In the genomic region with DNA sequence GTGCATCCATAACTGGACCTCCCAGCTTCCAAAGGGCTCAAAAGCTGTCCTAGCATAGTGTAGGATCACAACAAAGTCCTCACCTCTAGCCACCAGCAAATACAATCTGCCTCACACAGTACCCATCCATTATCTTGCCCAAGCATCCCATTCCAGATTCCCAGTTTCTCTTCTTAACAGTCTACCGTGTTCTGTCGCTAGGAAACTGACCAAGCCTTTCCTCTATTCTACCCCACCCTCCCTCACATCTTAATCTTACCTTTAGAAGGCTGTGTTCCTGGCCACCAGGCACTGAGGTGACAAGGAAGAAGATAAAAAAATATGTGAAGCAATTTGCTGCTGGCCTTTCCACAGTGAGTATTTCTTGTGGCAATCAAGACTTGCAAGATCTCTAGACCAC, we compare ENCODE assay signal across 35 mouse cellular contexts. TPM values are rescaled to one million over a fixed set of nuclear protein-coding genes. Genes with fewer than 3 reads are reported as not detected.
"Had no signal": no experiment of that assay in that cellular context is flagged by ENCODE, and none has a peak within 500 bp of the region (broad histone marks: within the 10 kb centered on the region; RNA-seq: fewer than 3 reads in every experiment).

No protein-coding gene starts in this region.

- DNase-seq: left cerebral cortex, postnatal 4 days; liver; liver, embryonic 13.5 days; liver, postnatal 0 days; lung, adult 18-20 months; lung, adult 2 months; lung, embryonic 14.5 days; lung, postnatal 10 days; lung, postnatal 14 days; lung, postnatal 36 days; lung, postnatal 4 days; midbrain, embryonic 14.5 days had no signal

- H3K4me1 ChIP-seq: limb, embryonic 10.5 days; limb, embryonic 12.5 days; limb, embryonic 13.5 days; limb, embryonic 15.5 days; liver, embryonic 12.5 days; liver, embryonic 13.5 days; liver, embryonic 15.5 days; megakaryocyte, embryonic 14.5 days had no signal

- H3K27me3 ChIP-seq: limb, embryonic 12.5 days; limb, embryonic 13.5 days; limb, embryonic 15.5 days; liver, embryonic 12.5 days; liver, embryonic 13.5 days; liver, embryonic 15.5 days; lung, embryonic 15.5 days; midbrain, embryonic 12.5 days; midbrain, embryonic 13.5 days; midbrain, embryonic 15.5 days had no signal

- ATAC-seq: liver, embryonic 12.5 days; liver, postnatal 0 days; lung, postnatal 0 days; midbrain, embryonic 15.5 days; midbrain, embryonic 16.5 days had no signal

- H3K4me3 ChIP-seq: limb, embryonic 10.5 days; limb, embryonic 12.5 days; limb, embryonic 13.5 days; limb, embryonic 15.5 days; liver, embryonic 12.5 days; liver, embryonic 13.5 days; liver, embryonic 15.5 days; lung, embryonic 15.5 days; megakaryocyte, embryonic 14.5 days; midbrain, embryonic 10.5 days; midbrain, embryonic 12.5 days; midbrain, embryonic 13.5 days; midbrain, embryonic 15.5 days; myocyte had no signal

- H3K27ac ChIP-seq: limb, embryonic 10.5 days; limb, embryonic 12.5 days; limb, embryonic 13.5 days; limb, embryonic 15.5 days; liver, embryonic 12.5 days; liver, embryonic 13.5 days; liver, embryonic 14.5 days; liver, embryonic 15.5 days; lung, embryonic 15.5 days; macrophage; midbrain, embryonic 10.5 days; midbrain, embryonic 12.5 days; midbrain, embryonic 13.5 days; midbrain, embryonic 15.5 days had no signal

- H3K4me2 ChIP-seq: limb, embryonic 12.5 days; limb, embryonic 13.5 days; limb, embryonic 15.5 days; liver, embryonic 11.5 days; liver, embryonic 12.5 days; liver, embryonic 13.5 days; liver, embryonic 15.5 days; lung, embryonic 14.5 days; lung, embryonic 15.5 days; midbrain, embryonic 11.5 days; midbrain, embryonic 12.5 days; midbrain, embryonic 13.5 days; midbrain, embryonic 15.5 days had no signal

- H3K9ac ChIP-seq: limb, embryonic 12.5 days; limb, embryonic 13.5 days; limb, embryonic 15.5 days; liver, embryonic 12.5 days; liver, embryonic 13.5 days; liver, embryonic 14.5 days; liver, embryonic 15.5 days; liver, postnatal 0 days; lung, embryonic 14.5 days; lung, embryonic 15.5 days; midbrain, embryonic 12.5 days; midbrain, embryonic 13.5 days; midbrain, embryonic 15.5 days had no signal

- H3K9me3 ChIP-seq: limb, embryonic 10.5 days; limb, embryonic 12.5 days; limb, embryonic 13.5 days; limb, embryonic 15.5 days; liver, embryonic 12.5 days; liver, embryonic 13.5 days; liver, embryonic 15.5 days; lung, embryonic 15.5 days; megakaryocyte, embryonic 14.5 days; midbrain, embryonic 10.5 days; midbrain, embryonic 12.5 days; midbrain, embryonic 13.5 days; midbrain, embryonic 15.5 days had no signal

- H3K36me3 ChIP-seq: limb, embryonic 10.5 days; limb, embryonic 12.5 days; limb, embryonic 13.5 days; limb, embryonic 15.5 days; liver, embryonic 12.5 days; liver, embryonic 13.5 days; liver, embryonic 15.5 days; lung, embryonic 15.5 days; midbrain, embryonic 10.5 days; midbrain, embryonic 12.5 days; midbrain, embryonic 13.5 days; midbrain, embryonic 15.5 days had no signal

RNA-seq across cellular contexts. Expression of a gene that starts 14.8 kb away (rescaled TPM):
- total RNA-seq: megakaryocyte progenitor cell, adult 5-6 weeks; megakaryocyte-erythroid progenitor cell, adult 5-6 weeks; monocyte, adult 5-6 weeks had no signal
- polyA plus RNA-seq: limb, embryonic 11.5 days; myocyte had no signal
